Mouse (Mus musculus) ES-Bruce4 (cell line): ENCODE results near the gene Zfp831.

Experiments
- CTCF ChIP-seq: IDR thresholded peaks from one replicate; pipeline ENCODE4 v1.8.1; 2011; ENCODE audit warnings: low read depth, low read length
- EP300 ChIP-seq: IDR thresholded peaks from 2 replicates; pipeline ENCODE4 v1.6.1; 2011; ENCODE audit warnings: low read depth, low read length; ENCODE audit not compliant: insufficient read depth
- POLR2A ChIP-seq: IDR thresholded peaks from one replicate; pipeline ENCODE4 v1.8.1; 2011; ENCODE audit warnings: low read length; ENCODE audit not compliant: insufficient read depth

DNA sequence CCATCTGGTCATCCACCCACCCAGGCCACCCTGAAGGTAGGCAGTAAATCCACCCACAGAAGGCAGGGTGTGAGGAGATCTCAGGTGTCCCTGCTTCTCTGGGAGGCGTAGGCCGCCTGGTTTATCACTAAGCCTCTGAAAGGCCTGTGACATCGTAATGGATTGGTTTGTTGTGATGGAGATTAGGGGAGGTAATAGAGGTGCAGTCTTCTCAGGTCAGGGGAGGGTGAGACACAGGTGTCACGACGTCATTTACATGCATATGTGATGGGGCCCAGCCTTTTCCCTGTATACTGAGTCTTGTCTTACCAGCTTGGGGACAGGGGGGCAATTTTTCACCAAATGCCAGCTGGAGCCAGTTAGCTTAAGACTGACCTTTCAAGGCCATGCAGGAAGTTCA is 22.1 kb downstream of the Zfp831 start:
- TF ChIP-seq POLR2A = no peak
- TF ChIP-seq CTCF = no peak
- TF ChIP-seq EP300 = peak; percentile 83
